Mouse (Mus musculus) neutrophil, adult 65 days (primary cell): ENCODE results near the gene Adamts1. TPM values are rescaled to one million over a fixed set of nuclear protein-coding genes. Genes with fewer than 3 reads are reported as not detected.

Source experiments
- total RNA-seq: library from RNA; stranded (reverse); gene quantifications from 2 replicates; pipeline ENCODE4 v1.2.4, GENCODE M21; 2023

Adamts1 gene
- 0.13 TPM in 1 of 2 replicates, not detected in the other for total RNA-seq

GRCm38 (mm10) chr16:85802954-85803353, at the start of gene Adamts1:
TSS of gene Adamts1 (minus strand) at chr16:85803113.

Other genes starting within 250 kb of the Adamts1 start
- not detected in 2 replicates for gene Cyyr1, start 249.7 kb downstream of the Adamts1 start, total RNA-seq
- gene Adamts5, start 98.7 kb upstream of the Adamts1 start, total RNA-seq = 0.14 and 0.28 TPM in 2 replicates